ENCODE assay signal across 23 mouse cellular contexts in the genomic region with DNA sequence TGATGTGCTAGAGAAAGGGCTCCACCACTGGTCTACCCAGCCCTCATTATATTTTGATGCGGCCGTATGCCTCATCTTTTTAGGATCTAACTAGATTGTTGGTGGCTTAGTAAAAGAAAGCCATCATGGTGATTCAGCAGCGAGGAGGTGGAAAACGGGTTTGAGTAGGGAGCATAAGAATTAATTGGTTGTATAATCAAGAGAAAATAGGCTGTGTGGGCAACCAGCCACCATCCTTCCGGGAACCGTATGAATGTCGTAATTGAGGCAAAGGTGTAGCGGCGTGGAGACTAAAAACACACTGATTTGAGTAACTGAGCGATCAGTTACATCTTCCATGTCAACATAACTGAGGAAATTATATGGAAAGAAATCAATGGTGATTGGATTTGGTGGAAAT.
DNase-seq lines count a peak whose midpoint lies in the region; TF ChIP-seq lines count a peak whose summit lies in the region.
"Had no signal": no experiment of that assay in that cellular context is flagged by ENCODE, and none has a peak within 500 bp of the region (broad histone marks: within the 10 kb centered on the region; RNA-seq: fewer than 3 reads in every experiment).

No protein-coding gene starts in this region.

- H3K27ac ChIP-seq in gastrocnemius, adult 2 months, result peak overlapping the region; percentile 84
- H3K27ac ChIP-seq in MEL (ENCODE audit: control insufficient read depth, low read depth, low read length), result peak overlapping the region; percentile 19; the same call in 1 of the 2 replicates
- H3K27ac ChIP-seq: embryonic facial prominence, embryonic 10.5 days; embryonic facial prominence, embryonic 15.5 days; forebrain, embryonic 12.5 days; kidney, embryonic 15.5 days; lung, embryonic 15.5 days; midbrain, embryonic 10.5 days; midbrain, embryonic 15.5 days; neural tube, embryonic 15.5 days had no signal

- H3K9ac ChIP-seq in MEL (ENCODE audit: control insufficient read depth, low read depth, low read length, poor library complexity, severe bottlenecking), result no peak overlapping the region
- H3K9ac ChIP-seq: embryonic facial prominence, embryonic 15.5 days; forebrain, embryonic 12.5 days; kidney, embryonic 15.5 days; lung, embryonic 15.5 days; midbrain, embryonic 15.5 days; neural tube, embryonic 15.5 days had no signal

- H3K9me3 ChIP-seq in MEL (replicated peaks; ENCODE audit: insufficient read depth, low read length), result no peaks in the 10 kb centered on the region
- H3K9me3 ChIP-seq: embryonic facial prominence, embryonic 10.5 days; embryonic facial prominence, embryonic 15.5 days; forebrain, embryonic 12.5 days; kidney, embryonic 15.5 days; lung, embryonic 15.5 days; midbrain, embryonic 10.5 days; midbrain, embryonic 15.5 days; neural tube, embryonic 15.5 days had no signal

- no peaks in the 10 kb centered on the region for H3K79me2 ChIP-seq in MEL (ENCODE audit: control insufficient read depth, insufficient read depth, low read length, poor library complexity)

- TF ChIP-seq POLR2A in MEL (IDR thresholded peaks at IDR 0.05; ENCODE audit: control insufficient read depth in 1 of 2, insufficient read depth in 1 of 2, low read depth in 1 of 2, low read length in 2 of 2, poor library complexity in 1 of 2), result no peak

- no peaks in the 10 kb centered on the region for H3K27me3 ChIP-seq in MEL (ENCODE audit: control insufficient read depth in 1 of 2, insufficient read depth in 2 of 2, low read length in 2 of 2)
- H3K27me3 ChIP-seq: embryonic facial prominence, embryonic 15.5 days; forebrain, embryonic 12.5 days; kidney, embryonic 15.5 days; lung, embryonic 15.5 days; midbrain, embryonic 15.5 days; neural tube, embryonic 15.5 days had no signal

- no peak overlapping the region for H3K4me3 ChIP-seq in gastrocnemius, adult 2 months
- no peak overlapping the region for H3K4me3 ChIP-seq in MEL (ENCODE audit: control insufficient read depth in 1 of 2, insufficient read depth in 1 of 2, low read depth in 2 of 2, low read length in 2 of 2)
- H3K4me3 ChIP-seq: embryonic facial prominence, embryonic 10.5 days; embryonic facial prominence, embryonic 15.5 days; forebrain, embryonic 12.5 days; kidney, embryonic 15.5 days; lung, embryonic 15.5 days; midbrain, embryonic 10.5 days; midbrain, embryonic 15.5 days; neural tube, embryonic 15.5 days had no signal

- peaks cover 23 to 35% of the 10 kb centered on the region in 2 experiments for H3K4me1 ChIP-seq in MEL (ENCODE audit: control insufficient read depth in 1 of 2, insufficient read depth in 2 of 2, low read length in 2 of 2)
- H3K4me1 ChIP-seq: forebrain, embryonic 12.5 days; midbrain, embryonic 10.5 days; midbrain, embryonic 15.5 days; neural tube, embryonic 15.5 days had no signal

- TF ChIP-seq EP300 in MEL (IDR thresholded peaks at IDR 0.05; ENCODE audit: low read depth in 1 of 2, low read length in 2 of 2), result no peak

- peaks cover 10 to 31% of the 10 kb centered on the region in 2 experiments for H3K36me3 ChIP-seq in MEL (ENCODE audit: control insufficient read depth in 1 of 2, insufficient read depth in 2 of 2, low read length in 2 of 2)
- H3K36me3 ChIP-seq: midbrain, embryonic 15.5 days had no signal

- intact Hi-C loops in gastrocnemius, adult 2 months (cut with DNase I), result loop anchor here (5.0 kb wide), 1 partner anchor 38 kb away; no protein-coding TSS in a partner anchor
- intact Hi-C loops in gastrocnemius, postnatal 36 days (cut with DNase I), result loop anchor here (5.0 kb wide), 1 partner anchor 98 kb away; no protein-coding TSS in a partner anchor

- DNase-seq in gastrocnemius, adult 2 months, result peak; percentile 8
- DNase-seq in gastrocnemius, postnatal 36 days, result no peak
- DNase-seq in layer of hippocampus, adult 9-11 months, result peak; percentile 46
- DNase-seq in layer of hippocampus, postnatal 36 days, result no peak
- no peak for DNase-seq in MEL (ENCODE audit: low read depth, low spot score)
- DNase-seq in brain, adult 2 months (ENCODE audit: low read depth, low spot score), result peak; percentile 66
- no peak for DNase-seq in cerebellum, postnatal 25 days
- DNase-seq: adrenal gland, adult 2 months; adrenal gland, postnatal 36 days; cerebellum, adult 11-12 months; cerebellum, adult 9-11 months; heart, postnatal 14 days; kidney, adult 18-20 months; kidney, postnatal 25 days; liver had no signal

- no peak for TF ChIP-seq RAD21 in MEL (IDR thresholded peaks at IDR 0.05; ENCODE audit: low read depth, low read length)

- TF ChIP-seq CTCF in gastrocnemius, adult 2 months (IDR thresholded peaks at IDR 0.05), result no peak
- no peak for TF ChIP-seq CTCF in MEL (IDR thresholded peaks at IDR 0.05 in 2 of 3, conservative IDR thresholded peaks at IDR 0.05 in 1 of 3; ENCODE audit: control insufficient read depth in 1 of 3, insufficient read depth in 1 of 3, low read depth in 2 of 3, low read length in 3 of 3, poor library complexity in 1 of 3, severe bottlenecking in 1 of 3)

TF ChIP-seq in MEL, 35 proteins besides CTCF, POLR2A, EP300 and RAD21:
- TF ChIP-seq POLR2AphosphoS5 (IDR thresholded peaks at IDR 0.05; ENCODE audit: borderline replicate concordance, low read depth, low read length) (no peak), NRF1 (IDR thresholded peaks at IDR 0.05; ENCODE audit: insufficient read depth, low read depth, low read length, poor library complexity, severe bottlenecking) (no peak), GABPA (IDR thresholded peaks at IDR 0.05; ENCODE audit: low read depth, low read length) (no peak), TBP (IDR thresholded peaks at IDR 0.05; ENCODE audit: low read depth, low read length) (no peak), ZMIZ1 (IDR thresholded peaks at IDR 0.05; ENCODE audit: low read depth, low read length) (no peak), TCF12 (IDR thresholded peaks at IDR 0.05; ENCODE audit: low read depth, low read length) (no peak), MYC (IDR thresholded peaks at IDR 0.05; ENCODE audit: low read depth, low read length) (no peak), JUND (IDR thresholded peaks at IDR 0.05; ENCODE audit: low read depth, low read length) (no peak), ELF1 (IDR thresholded peaks at IDR 0.05; ENCODE audit: low read depth, low read length) (no peak), E2F4 (IDR thresholded peaks at IDR 0.05; ENCODE audit: borderline replicate concordance, low read depth, low read length) (no peak), CHD1 (IDR thresholded peaks at IDR 0.05; ENCODE audit: low read depth, low read length) (no peak), POLR2AphosphoS2 (IDR thresholded peaks at IDR 0.05; ENCODE audit: low read length) (no peak), CHD2 (IDR thresholded peaks at IDR 0.05; ENCODE audit: low read length) (no peak), NELFE (IDR thresholded peaks at IDR 0.05; ENCODE audit: low read depth, low read length) (no peak), KAT2A (conservative IDR thresholded peaks at IDR 0.05; ENCODE audit: low read depth, low read length) (no peak), BHLHE40 (IDR thresholded peaks at IDR 0.05; ENCODE audit: borderline replicate concordance, low read depth, low read length) (no peak), MAFK (IDR thresholded peaks at IDR 0.05; ENCODE audit: borderline replicate concordance, low read depth, low read length) (no peak), ZC3H11A (IDR thresholded peaks at IDR 0.05; ENCODE audit: low read depth, low read length) (no peak), MAX (IDR thresholded peaks at IDR 0.05; ENCODE audit: low read length) (no peak), USF1 (IDR thresholded peaks at IDR 0.05; ENCODE audit: low read depth, low read length) (no peak)

Comparison
In these comparisons a context has a peak if more than half of its experiments do, and no peak if none do; other contexts are left out.
1. DNase-seq: peak in gastrocnemius, adult 2 months (single experiment), layer of hippocampus, adult 9-11 months (single experiment) and brain, adult 2 months (single experiment); none in gastrocnemius, postnatal 36 days (0 of 2), layer of hippocampus, postnatal 36 days (0 of 2), MEL (single experiment) and cerebellum, postnatal 25 days (0 of 2).